Mouse (Mus musculus) spleen, adult 18-20 months (tissue): ENCODE measurements around the gene Cldn7.

Source experiments
- DNase-seq, 2 experiments: peaks; one replicate each; pipeline ENCODE4 v3.0.0; 2022; ENCODE audit warnings: mixed read lengths in 2 of 2

Gene Cldn7

GRCm38 (mm10) chr11:70017199-70017767, 52.7 kb downstream of the Cldn7 start:
- DNase-seq = no peak
